Comparison of ENCODE assay signal across 22 mouse cellular contexts in genomic region chr15:14982227-14982626, GRCm38 (mm10).
"Had no signal": no experiment of that assay in that cellular context is flagged by ENCODE, and none has a peak within 500 bp of the region (broad histone marks: within the 10 kb centered on the region; RNA-seq: fewer than 3 reads in every experiment).

No protein-coding gene starts in this region.

- H3K36me3 ChIP-seq: liver, embryonic 15.5 days; lung, embryonic 15.5 days; midbrain, embryonic 13.5 days; neural tube, embryonic 12.5 days had no signal

- H3K4me3 ChIP-seq: liver, embryonic 15.5 days; lung, embryonic 15.5 days; megakaryocyte, embryonic 14.5 days; midbrain, embryonic 13.5 days; myocyte; neural tube, embryonic 12.5 days had no signal

- H3K9ac ChIP-seq: liver, embryonic 15.5 days; liver, postnatal 0 days; lung, embryonic 15.5 days; midbrain, embryonic 13.5 days; neural tube, embryonic 12.5 days had no signal

- ATAC-seq: liver, postnatal 0 days; lung, postnatal 0 days; midbrain, embryonic 13.5 days; midbrain, embryonic 16.5 days had no signal

- H3K27me3 ChIP-seq: liver, embryonic 15.5 days; lung, embryonic 15.5 days; megakaryocyte, embryonic 14.5 days; midbrain, embryonic 13.5 days; neural tube, embryonic 12.5 days had no signal

- H3K4me1 ChIP-seq: liver, embryonic 15.5 days; lung, embryonic 15.5 days; megakaryocyte, embryonic 14.5 days; midbrain, embryonic 13.5 days; neural tube, embryonic 12.5 days had no signal

- H3K27ac ChIP-seq: liver, embryonic 15.5 days; lung, embryonic 15.5 days; macrophage; midbrain, embryonic 13.5 days; neural tube, embryonic 12.5 days had no signal

- H3K4me2 ChIP-seq: liver, embryonic 15.5 days; lung, embryonic 15.5 days; midbrain, embryonic 11.5 days; midbrain, embryonic 13.5 days; neural tube, embryonic 12.5 days had no signal

- H3K9me3 ChIP-seq: liver, embryonic 15.5 days; lung, embryonic 15.5 days; megakaryocyte, embryonic 14.5 days; midbrain, embryonic 13.5 days; neural tube, embryonic 12.5 days had no signal

- DNase-seq: liver, postnatal 0 days; lung, adult 2 months; lung, postnatal 14 days; lung, postnatal 36 days; retina, postnatal 1 day; right cerebral cortex, adult 18-20 months; right cerebral cortex, postnatal 25 days; right cerebral cortex, postnatal 4 days; spleen, adult 18-20 months; thymus, adult 18-20 months; thymus, postnatal 14 days; thymus, postnatal 36 days had no signal
